In genomic region chr2:77146968-77147367, GRCm38 (mm10) we compare ENCODE assay signal across 25 mouse cellular contexts.
"Had no signal": no experiment of that assay in that cellular context is flagged by ENCODE, and none has a peak within 500 bp of the region (broad histone marks: within the 10 kb centered on the region; RNA-seq: fewer than 3 reads in every experiment).

No protein-coding gene starts in this region.

- H3K27ac ChIP-seq: heart, adult 2 months; heart, embryonic 13.5 days; heart, embryonic 15.5 days; hindbrain, embryonic 13.5 days; hindbrain, embryonic 15.5 days; hindbrain, postnatal 0 days; kidney, embryonic 15.5 days; kidney, postnatal 0 days; layer of hippocampus, adult 2 months; limb, embryonic 13.5 days; limb, embryonic 15.5 days; liver, embryonic 12.5 days had no signal

- H3K9me3 ChIP-seq: heart, embryonic 13.5 days; heart, embryonic 15.5 days; hindbrain, embryonic 13.5 days; hindbrain, embryonic 15.5 days; kidney, embryonic 15.5 days; limb, embryonic 13.5 days; limb, embryonic 15.5 days; liver, embryonic 12.5 days had no signal

- H3K4me3 ChIP-seq: heart, adult 2 months; heart, embryonic 13.5 days; heart, embryonic 15.5 days; hindbrain, embryonic 13.5 days; hindbrain, embryonic 15.5 days; kidney, embryonic 15.5 days; layer of hippocampus, adult 2 months; limb, embryonic 13.5 days; limb, embryonic 15.5 days; liver, embryonic 12.5 days had no signal

- H3K9ac ChIP-seq: heart, embryonic 13.5 days; heart, embryonic 15.5 days; hindbrain, embryonic 13.5 days; hindbrain, embryonic 15.5 days; kidney, embryonic 15.5 days; limb, embryonic 13.5 days; limb, embryonic 15.5 days; liver, embryonic 12.5 days had no signal

- H3K27me3 ChIP-seq: heart, embryonic 13.5 days; heart, embryonic 15.5 days; hindbrain, embryonic 13.5 days; hindbrain, embryonic 15.5 days; kidney, embryonic 15.5 days; limb, embryonic 13.5 days; limb, embryonic 15.5 days; liver, embryonic 12.5 days had no signal

- H3K4me1 ChIP-seq: liver, embryonic 12.5 days had no signal

- H3K4me2 ChIP-seq: heart, embryonic 11.5 days; heart, embryonic 13.5 days; heart, embryonic 15.5 days; hindbrain, embryonic 13.5 days; hindbrain, embryonic 15.5 days; kidney, embryonic 15.5 days; limb, embryonic 13.5 days; limb, embryonic 15.5 days; liver, embryonic 12.5 days had no signal

- DNase-seq: gastrocnemius, postnatal 14 days; gastrocnemius, postnatal 36 days; heart, adult 11 months; heart, adult 2 months; heart, postnatal 14 days; heart, postnatal 36 days; kidney, adult 11 months; kidney, adult 2 months; kidney, adult 9 months; kidney, postnatal 25 days; kidney, postnatal 4 days; left cerebral cortex, postnatal 4 days had no signal

- H3K36me3 ChIP-seq: heart, embryonic 15.5 days; hindbrain, embryonic 13.5 days; hindbrain, embryonic 15.5 days; kidney, embryonic 15.5 days; limb, embryonic 13.5 days; limb, embryonic 15.5 days; liver, embryonic 12.5 days had no signal

- ATAC-seq: hindbrain, postnatal 0 days; intestine, embryonic 16.5 days; liver, embryonic 12.5 days had no signal
